Mouse (Mus musculus) T-helper 1 cell (primary cell): ENCODE measurements around the gene Lpin3.

ENCODE experiments used
- in situ Hi-C: fragments of 300-600 bp; cut with MboI, MseI; formaldehyde crosslinking; loops from one replicate; pipeline ENCODE4 v1.15.1; 2025; ENCODE audit warnings: high pct_unique_total_duplicates

Gene Lpin3

DNA sequence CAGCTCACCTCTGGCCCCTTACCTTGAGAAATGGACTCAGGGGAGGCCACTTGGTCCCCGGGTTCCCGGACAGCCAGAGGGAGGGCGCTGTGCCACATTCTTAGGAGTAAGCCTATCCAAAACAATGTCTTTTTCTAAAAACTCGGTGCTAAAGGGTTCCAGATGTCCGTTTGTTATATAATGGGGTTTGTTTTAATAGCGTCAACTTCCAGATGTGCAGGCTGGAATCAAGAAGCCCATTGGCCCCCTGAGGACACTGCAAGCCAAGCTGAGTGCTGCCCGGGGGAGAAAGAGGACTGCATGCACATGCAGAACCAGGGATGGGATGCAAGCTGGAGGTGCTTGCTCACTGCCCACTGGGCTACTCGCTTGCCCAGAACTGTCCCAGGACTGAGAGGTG lies 51.9 kb downstream of the Lpin3 start:
- in situ Hi-C loops, result no loop called here

DNA sequence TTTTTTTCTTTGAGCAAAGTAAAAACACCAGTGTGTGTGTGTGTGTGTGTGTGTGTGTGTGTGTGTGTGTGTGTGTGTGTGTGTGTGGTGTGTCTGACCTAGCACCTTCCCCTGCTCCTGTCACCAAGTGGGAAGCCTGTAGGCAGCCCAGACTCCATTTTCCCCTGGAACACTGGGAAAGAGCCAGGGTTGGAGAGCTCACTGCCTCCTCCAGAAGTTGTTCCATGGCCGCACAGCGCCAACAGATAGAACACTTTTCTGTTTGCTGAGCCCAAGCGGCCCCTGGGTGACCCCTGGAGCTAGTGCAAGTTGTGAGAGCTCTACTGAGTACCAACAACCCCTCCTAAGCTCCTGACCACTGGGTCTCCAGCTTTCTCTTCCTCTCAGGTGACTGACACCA lies 52.5 kb downstream of the Lpin3 start:
- in situ Hi-C loops, result no loop called here

- in situ Hi-C loops, result no loop called here
Observed at GRCm38 (mm10) chr2:160933890-160934289, 53.4 kb downstream of the Lpin3 start.

- in situ Hi-C loops, result no loop called here
Observed at GRCm38 (mm10) chr2:160934451-160934850, 54.0 kb downstream of the Lpin3 start.

- in situ Hi-C loops, result no loop called here
Observed at GRCm38 (mm10) chr2:160940930-160941709, 60.6 kb downstream of the Lpin3 start.

DNA sequence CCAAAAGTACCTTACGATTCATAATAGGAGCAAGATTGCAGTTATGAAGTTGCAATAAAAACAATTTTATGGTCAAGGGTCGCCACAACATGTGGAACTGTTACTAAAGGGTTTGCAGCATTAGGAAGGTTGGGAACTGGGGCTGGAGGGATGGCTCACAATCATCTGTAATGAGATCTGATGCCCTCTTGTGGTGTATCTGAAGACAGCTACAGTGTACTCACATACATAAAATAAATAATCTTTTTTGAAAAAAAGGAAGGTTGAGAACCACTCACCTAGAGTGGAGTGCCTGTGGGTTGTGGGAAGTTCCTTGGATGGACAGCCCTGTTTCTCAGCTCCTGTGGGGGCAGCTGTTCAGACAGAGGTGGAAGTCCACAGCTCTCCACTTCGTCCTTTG lies 62.0 kb downstream of the Lpin3 start:
- in situ Hi-C loops, result no loop called here

DNA sequence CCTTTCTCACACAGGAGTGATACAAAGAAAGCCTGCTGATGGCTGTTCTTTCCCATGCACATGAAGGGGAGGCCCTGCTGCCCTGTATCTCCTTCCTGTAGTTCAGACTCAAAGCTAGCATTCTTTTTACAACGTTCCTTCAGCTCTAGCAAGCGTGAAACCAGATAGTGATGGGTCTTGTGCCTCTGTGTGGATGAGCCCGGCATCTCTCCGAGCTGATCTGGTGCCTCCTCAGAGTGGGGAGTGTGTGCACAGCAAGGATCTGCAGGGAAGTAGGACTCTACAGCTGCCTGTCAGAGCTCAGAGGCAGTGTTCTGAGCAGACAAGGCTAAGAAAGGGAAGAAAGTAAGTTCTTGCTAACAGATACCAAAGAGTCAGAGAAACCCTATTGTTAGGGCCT lies 71.1 kb downstream of the Lpin3 start:
- in situ Hi-C loops, result no loop called here

DNA sequence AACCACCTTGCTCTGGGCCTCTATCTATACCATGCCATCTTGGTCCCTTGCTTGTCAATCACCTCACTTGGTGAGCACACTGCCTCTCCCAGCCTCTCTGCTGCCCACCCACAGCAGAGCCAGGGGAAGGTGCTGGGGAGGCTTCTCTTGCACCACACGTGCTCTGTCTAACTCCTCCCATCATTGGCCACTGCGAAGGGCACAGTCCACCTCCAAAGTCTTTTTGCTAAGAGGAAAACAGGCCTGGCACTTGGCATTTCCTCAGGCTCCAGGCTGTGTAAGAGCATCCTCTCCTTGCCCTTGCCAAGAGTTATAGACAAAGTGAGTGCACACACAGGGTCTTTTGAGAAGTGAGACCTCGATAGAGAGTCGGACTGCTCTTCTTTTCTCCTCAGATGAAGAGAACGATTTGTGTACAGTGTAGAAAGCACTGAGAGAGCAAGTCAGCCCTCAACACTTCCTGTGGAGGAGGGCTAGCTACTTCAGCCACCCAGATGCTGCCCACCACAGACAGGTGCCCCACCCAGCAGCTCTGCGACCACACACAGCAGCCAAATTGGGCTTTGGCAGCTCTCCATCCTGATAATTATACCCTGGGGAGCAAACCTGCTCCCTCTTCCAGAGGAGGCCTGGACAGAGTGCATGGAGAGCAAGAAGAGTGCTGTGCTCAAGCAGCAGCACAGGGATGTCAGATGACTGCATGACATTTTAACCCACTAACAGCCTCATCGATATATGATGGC lies 72.8 kb downstream of the Lpin3 start:
- in situ Hi-C loops, result no loop called here

DNA sequence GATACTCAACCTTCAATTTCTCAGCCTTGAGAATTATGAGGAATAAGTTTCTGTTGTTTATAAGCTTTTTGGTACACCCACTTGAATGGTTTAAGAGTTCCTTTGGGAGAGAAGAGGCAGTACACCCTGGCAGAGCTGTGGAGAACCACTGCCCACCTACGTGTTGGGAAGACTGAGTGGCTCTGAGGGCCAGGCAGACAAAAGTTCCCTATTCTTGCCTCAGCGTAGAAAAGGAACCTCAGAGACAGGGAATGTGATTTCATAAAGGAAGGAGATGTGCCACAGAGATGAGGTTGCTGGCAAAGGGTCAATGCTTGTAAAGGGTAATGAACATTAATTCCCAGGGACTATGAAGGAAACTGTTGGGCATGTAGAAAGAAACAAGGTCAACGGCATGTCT lies 74.1 kb downstream of the Lpin3 start:
- in situ Hi-C loops, result no loop called here

DNA sequence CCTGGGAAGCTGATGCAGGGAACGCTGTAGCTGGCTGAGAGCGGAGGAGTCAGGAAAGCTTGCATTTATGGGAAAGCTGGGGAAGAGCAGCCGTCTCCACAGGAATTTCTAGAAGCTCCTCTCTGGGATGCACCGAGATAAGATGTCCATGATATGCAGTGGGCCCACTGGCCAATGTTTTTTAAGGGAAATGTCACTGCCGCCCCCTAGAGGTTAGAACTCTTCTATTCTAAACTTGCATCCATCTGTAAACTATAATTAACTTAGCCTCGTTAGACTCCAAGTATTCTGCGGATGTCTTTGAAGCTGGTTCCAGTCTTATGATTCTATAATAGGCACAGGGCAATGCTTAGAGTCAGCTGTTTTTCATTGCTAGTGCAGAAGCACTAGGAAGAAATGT lies 74.9 kb downstream of the Lpin3 start:
- in situ Hi-C loops, result no loop called here
